Mouse (Mus musculus): Measurements from ENCODE around the gene Zfyve1. TPM values are rescaled to one million over a fixed set of nuclear protein-coding genes. Genes with fewer than 3 reads are reported as not detected.
A peak's percentile ranks its signal among the peaks of the same experiment; 100 is the strongest.

Gene Zfyve1
- polyA plus RNA-seq, 1 experiment from 2014 or later = 16.1 TPM

DNA sequence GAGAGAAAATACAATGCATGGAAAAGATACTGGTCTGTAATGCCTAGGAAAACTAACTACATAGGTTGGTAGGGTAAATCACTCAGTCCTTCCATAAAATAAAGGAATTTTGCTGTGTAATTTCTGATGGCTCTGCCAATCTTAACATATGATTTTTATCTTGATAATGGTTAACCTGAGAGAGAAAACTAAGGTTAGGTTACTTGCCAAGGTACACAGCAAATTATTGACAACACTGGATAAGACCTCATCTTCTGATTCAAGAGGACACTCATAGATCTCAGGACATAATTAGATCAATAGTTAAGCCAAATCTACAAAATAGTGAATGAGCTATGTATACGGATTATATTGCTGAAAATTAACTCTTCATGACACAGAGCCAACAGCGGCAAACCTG is 859 bp upstream of the Zfyve1 start:
- Histone ChIP-seq H3K79me2 (ENCODE audit: inconsistent target) (peaks cover 39% of the 10 kb centered on the region), H3K27ac (no peak overlapping the region), H3K36me3 (ENCODE audit: inconsistent target) (no peaks in the 10 kb centered on the region; the same call in 1 of the 2 replicates), H3K4me3 (ENCODE audit: inconsistent target) (0 out of 2 replicates have a peak overlapping the region, but pooled peaks have one; percentile 31)
- WGBS (ENCODE audit: missing documents) = 95% methylated on average over 2 of the region's 2 CpGs

- Histone ChIP-seq H3K79me2 (ENCODE audit: inconsistent target) (peaks cover 54% of the 10 kb centered on the region), H3K4me3 (ENCODE audit: inconsistent target) (peak overlapping the region; percentile 76), H3K36me3 (ENCODE audit: inconsistent target) (peaks cover 3% of the 10 kb centered on the region; the same call in 1 of the 2 replicates), H3K27ac (peak overlapping the region; percentile 51)
- 13% methylated on average over 15 of the region's 20 CpGs for WGBS (ENCODE audit: missing documents)
Observed at GRCm38 (mm10) chr12:83596191-83596954, 649 bp downstream of the Zfyve1 start.

- H3K4me3 ChIP-seq (ENCODE audit: inconsistent target) = no peak overlapping the region
- no peak overlapping the region for H3K27ac ChIP-seq
- H3K36me3 ChIP-seq (ENCODE audit: inconsistent target) = peaks cover 16% of the 10 kb centered on the region; the same call in 1 of the 2 replicates
- WGBS (ENCODE audit: missing documents) = 90% methylated on average over 9 of the region's 9 CpGs
- H3K79me2 ChIP-seq (ENCODE audit: inconsistent target) = peaks cover 72% of the 10 kb centered on the region
Observed at GRCm38 (mm10) chr12:83594454-83595040, 2.5 kb downstream of the Zfyve1 start.

DNA sequence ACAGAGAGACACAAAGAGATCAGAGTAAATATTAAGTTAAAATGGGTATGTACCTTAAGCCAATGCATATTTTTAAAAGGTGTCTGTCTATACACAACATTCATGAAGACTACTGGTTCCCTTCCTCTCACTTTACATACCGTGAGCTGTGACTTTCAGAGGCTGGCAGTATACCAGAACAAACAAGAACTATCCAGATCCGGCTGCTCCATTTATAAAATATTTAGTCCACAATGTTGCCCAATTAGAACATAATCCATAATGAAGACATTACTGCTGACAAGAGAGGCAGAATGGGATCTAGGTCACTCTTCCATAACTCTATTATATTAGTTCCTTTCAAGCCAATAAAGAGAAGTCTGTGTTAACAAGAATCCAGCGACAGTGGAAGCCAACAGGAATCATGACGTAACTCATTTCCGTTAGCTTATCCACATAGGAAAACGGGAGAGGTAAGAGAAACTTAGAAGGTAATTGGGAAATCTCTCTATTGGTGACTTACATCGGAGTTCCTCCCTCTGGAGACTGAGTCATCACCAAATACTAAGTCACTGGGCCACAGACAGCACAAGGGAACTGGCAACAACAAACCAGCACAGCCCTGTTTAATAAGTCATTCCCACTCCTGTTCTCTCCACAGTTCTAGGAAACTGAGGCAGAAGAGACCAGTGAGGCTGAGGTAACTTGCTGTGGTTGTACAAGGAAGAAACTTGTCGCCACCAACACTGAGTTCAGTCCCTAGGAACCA is 5.1 kb downstream of the Zfyve1 start:
- Histone ChIP-seq H3K27ac (no peak overlapping the region), H3K79me2 (ENCODE audit: inconsistent target) (peaks cover 98% of the 10 kb centered on the region), H3K36me3 (ENCODE audit: inconsistent target) (peaks cover 37% of the 10 kb centered on the region), H3K4me3 (ENCODE audit: inconsistent target) (no peak overlapping the region)
- 83% methylated on average over 8 of the region's 8 CpGs for WGBS (ENCODE audit: missing documents)

- Histone ChIP-seq H3K4me3 (ENCODE audit: inconsistent target) (no peak overlapping the region), H3K27ac (no peak overlapping the region), H3K36me3 (ENCODE audit: inconsistent target) (peaks cover 55% of the 10 kb centered on the region), H3K79me2 (ENCODE audit: inconsistent target) (peaks cover 96% of the 10 kb centered on the region)
- 97% methylated on average over 5 of the region's 5 CpGs for WGBS (ENCODE audit: missing documents)
Observed at GRCm38 (mm10) chr12:83586628-83587027, 10.4 kb downstream of the Zfyve1 start.

DNA sequence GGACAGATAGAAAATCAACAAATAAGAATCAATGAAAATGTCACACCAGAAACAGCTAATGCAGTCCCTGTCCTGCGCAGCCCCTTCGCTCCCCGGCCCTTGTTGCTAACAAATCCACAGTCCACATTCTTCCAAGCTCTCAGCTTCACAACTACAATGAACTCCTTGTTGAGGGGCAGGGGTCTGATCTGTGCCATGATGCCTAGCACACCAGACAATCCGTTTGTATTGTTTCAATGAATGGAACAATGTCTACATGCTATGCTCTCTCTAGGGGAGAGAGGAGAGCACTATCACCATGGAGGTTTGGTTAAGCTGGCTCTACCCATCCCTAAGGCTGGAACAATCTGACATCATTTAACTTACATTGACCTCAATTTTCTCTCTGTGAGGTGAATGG is 14.3 kb downstream of the Zfyve1 start:
- Histone ChIP-seq H3K27ac (no peak overlapping the region), H3K4me3 (ENCODE audit: inconsistent target) (no peak overlapping the region), H3K36me3 (ENCODE audit: inconsistent target) (peaks cover 39% of the 10 kb centered on the region; the same call in 1 of the 2 replicates), H3K79me2 (ENCODE audit: inconsistent target) (peaks cover 96% of the 10 kb centered on the region; the same call in 1 of the 2 replicates)
- WGBS (ENCODE audit: missing documents) = 100% methylated on average over 4 of the region's 4 CpGs

DNA sequence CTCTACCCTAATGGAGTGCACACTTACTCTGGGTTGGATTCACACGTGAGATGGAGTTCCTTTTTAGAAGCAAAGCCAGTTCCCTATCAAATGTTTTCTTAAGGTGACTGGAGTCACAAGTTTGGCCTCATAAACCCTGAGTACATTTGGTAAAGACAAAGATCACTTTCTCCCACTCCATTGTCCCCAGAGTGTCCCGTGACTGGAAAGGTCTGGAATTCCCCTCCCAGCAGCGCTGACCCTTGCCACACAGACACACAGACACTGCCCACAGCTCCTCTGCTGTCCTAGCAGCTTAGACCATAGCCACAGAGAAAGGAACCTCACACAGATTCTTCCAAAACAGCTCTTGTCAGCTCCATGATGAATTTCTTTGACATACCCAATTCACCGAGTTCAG is 14.9 kb downstream of the Zfyve1 start:
- H3K36me3 ChIP-seq (ENCODE audit: inconsistent target) = peaks cover 37% of the 10 kb centered on the region; the same call in 1 of the 2 replicates
- WGBS (ENCODE audit: missing documents) = 97% methylated on average over 4 of the region's 4 CpGs
- no peak overlapping the region for H3K27ac ChIP-seq
- no peak overlapping the region for H3K4me3 ChIP-seq (ENCODE audit: inconsistent target)
- peaks cover 96% of the 10 kb centered on the region; the same call in 1 of the 2 replicates for H3K79me2 ChIP-seq (ENCODE audit: inconsistent target)

DNA sequence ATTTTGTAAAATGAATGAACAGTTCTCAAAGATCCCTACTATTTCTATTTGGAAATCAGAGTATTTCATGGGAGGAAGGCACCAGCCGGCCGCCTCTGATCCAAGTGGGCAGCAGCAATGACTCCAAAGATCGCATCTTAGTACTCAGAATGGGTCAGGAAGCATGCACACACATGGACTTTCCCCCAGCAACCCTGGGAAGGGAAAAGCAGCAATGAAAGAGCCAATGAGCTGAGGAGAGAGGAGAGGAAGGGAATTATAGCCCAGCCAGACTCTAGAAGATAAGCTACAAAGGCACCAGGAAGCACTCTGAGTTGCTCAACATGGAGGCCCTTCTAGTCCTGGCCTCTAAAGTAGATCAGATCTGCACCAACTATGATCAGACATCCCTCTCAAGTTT is 16.7 kb downstream of the Zfyve1 start:
- WGBS (ENCODE audit: missing documents) = 94% methylated on average over 3 of the region's 3 CpGs
- peaks cover 37% of the 10 kb centered on the region; the same call in 1 of the 2 replicates for H3K36me3 ChIP-seq (ENCODE audit: inconsistent target)
- H3K27ac ChIP-seq = no peak overlapping the region

DNA sequence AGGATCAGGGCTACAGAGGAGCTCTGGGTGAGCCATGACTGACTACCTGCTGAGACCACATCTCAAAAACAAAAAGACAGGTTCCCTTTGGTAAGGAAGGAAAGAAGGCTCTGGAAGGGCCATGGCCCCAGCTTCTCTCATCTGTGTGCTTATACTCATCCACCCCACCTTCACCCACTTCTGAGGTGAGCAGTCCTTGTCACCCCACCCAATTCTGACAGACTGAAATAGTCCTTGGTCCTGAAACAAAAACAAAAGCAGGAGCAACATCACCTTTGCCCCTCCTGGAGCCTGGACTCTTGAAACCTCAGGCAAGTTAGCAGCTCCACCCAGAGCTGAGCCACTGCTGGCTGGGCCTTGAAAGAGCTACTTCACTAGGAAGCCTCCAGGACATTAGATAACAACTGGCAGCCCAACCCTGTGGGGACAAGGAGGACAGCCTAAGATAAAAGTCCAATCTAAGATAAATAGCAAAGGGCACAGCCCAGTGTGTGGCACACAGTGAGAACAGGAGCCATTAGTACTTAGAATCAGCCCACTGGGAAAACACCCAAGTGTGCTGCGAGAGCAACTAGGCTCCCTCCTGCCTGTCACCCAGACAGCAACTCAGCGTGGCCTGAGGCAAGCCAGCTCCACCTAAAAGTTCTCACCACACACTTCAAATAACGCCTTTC is 18.0 kb downstream of the Zfyve1 start:
- Histone ChIP-seq H3K79me2 (ENCODE audit: inconsistent target) (peaks cover 74% of the 10 kb centered on the region; the same call in 1 of the 2 replicates), H3K4me3 (ENCODE audit: inconsistent target) (no peak overlapping the region), H3K27ac (no peak overlapping the region), H3K36me3 (ENCODE audit: inconsistent target) (peaks cover 39% of the 10 kb centered on the region; the same call in 1 of the 2 replicates)
- 86% methylated on average over 3 of the region's 3 CpGs for WGBS (ENCODE audit: missing documents)

More for the DNA sequence above, 16.7 kb downstream of the Zfyve1 start:
- Histone ChIP-seq H3K79me2 (ENCODE audit: inconsistent target) (peaks cover 83% of the 10 kb centered on the region; the same call in 1 of the 2 replicates), H3K4me3 (ENCODE audit: inconsistent target) (no peak overlapping the region)

DNA sequence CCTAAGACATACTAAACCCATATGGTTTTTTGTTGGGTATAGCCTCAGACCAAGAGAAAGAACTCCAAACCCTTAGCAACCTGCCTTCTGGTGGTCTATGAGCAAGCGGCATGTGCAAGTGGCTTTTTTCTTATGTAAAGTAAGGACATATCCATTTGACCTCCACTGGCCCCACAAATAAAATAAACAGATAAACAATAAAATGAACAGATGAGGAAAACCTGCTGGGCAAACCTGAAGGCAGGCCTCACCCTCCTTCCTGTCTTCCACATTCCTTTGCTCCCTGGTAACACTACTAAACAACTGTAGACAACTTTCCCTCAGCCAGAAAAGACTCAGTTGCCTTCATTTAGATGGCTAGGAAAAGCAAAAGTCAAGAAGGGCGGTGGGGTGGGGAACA is 18.7 kb downstream of the Zfyve1 start:
- Histone ChIP-seq H3K79me2 (ENCODE audit: inconsistent target) (peaks cover 67% of the 10 kb centered on the region; the same call in 1 of the 2 replicates), H3K27ac (no peak overlapping the region), H3K36me3 (ENCODE audit: inconsistent target) (peaks cover 37% of the 10 kb centered on the region; the same call in 1 of the 2 replicates), H3K4me3 (ENCODE audit: inconsistent target) (no peak overlapping the region)
- WGBS (ENCODE audit: missing documents) = 100% methylated on average over 2 of the region's 2 CpGs

DNA sequence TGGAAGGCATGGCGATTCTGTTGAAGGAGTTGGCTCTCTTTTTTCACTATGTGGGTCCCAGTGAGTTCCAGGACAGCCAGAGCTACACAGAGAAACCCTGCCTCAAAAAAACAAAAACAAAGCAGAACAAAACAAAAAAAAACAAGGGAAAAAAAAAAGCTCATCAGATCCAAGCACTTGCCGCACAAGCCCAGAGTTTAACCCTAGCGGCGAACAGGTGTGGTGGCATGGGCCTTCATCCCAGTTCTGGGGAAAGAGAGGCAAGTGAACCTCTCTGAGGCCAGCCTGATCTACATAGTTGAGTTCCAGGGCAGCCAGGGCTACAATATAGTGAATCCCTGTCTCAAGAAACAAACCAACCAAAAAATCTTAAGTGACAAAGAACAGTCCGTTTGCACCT is 19.6 kb downstream of the Zfyve1 start:
- WGBS (ENCODE audit: missing documents) = 98% methylated on average over 4 of the region's 5 CpGs
- peaks cover 58% of the 10 kb centered on the region; the same call in 1 of the 2 replicates for H3K79me2 ChIP-seq (ENCODE audit: inconsistent target)
- H3K4me3 ChIP-seq (ENCODE audit: inconsistent target) = no peak overlapping the region
- H3K27ac ChIP-seq = no peak overlapping the region
- peaks cover 46% of the 10 kb centered on the region; the same call in 1 of the 2 replicates for H3K36me3 ChIP-seq (ENCODE audit: inconsistent target)

DNA sequence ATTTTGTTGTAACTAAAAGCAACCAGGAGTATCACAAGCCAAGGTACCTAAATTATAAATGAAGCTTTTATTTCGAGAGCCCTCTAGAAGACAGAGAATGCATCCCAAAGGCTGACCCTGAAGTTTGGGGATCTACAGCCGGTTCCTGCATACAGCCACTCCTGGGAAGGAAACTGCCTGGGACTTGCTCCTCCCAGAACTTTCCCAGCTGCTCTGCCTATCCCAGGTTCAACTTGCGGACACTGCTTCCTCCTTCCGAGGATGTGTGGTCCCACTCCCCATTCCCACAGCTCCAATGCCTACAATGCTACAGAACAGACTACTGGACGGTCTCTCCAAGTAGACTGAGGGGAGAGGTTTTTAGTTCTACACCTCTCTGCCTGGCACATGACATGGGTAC is 24.3 kb downstream of the Zfyve1 start:
- Histone ChIP-seq H3K4me3 (ENCODE audit: inconsistent target) (no peak overlapping the region), H3K36me3 (ENCODE audit: inconsistent target) (peaks cover 60% of the 10 kb centered on the region), H3K79me2 (ENCODE audit: inconsistent target) (peaks cover 15% of the 10 kb centered on the region; the same call in 1 of the 2 replicates), H3K27ac (no peak overlapping the region)
- WGBS (ENCODE audit: missing documents) = 97% methylated on average over 4 of the region's 5 CpGs

DNA sequence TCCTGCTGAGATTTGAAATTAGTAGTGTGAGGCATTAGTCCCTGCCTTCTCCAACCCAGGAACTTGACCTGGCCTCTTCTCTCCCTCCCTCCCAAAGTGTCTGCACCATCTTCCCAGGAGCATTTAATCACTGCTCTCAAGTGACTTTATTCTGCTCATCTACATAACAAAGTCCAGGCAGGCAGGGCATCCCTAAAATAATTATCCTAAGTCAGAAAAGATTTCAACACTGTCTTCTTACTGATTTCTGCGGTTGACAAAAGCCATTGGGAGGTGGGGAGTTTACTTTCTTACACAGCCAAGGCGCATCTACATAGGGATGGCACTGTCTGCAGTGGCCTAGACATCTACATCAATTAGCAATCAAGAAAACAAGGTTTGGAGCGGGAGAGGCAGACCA is 27.2 kb downstream of the Zfyve1 start:
- H3K79me2 ChIP-seq (ENCODE audit: inconsistent target) = peaks cover 4% of the 10 kb centered on the region; the same call in 1 of the 2 replicates
- no peak overlapping the region for H3K4me3 ChIP-seq (ENCODE audit: inconsistent target)
- H3K27ac ChIP-seq = no peak overlapping the region
- WGBS (ENCODE audit: missing documents) = 87% methylated on average over 3 of the region's 3 CpGs
- H3K36me3 ChIP-seq (ENCODE audit: inconsistent target) = peaks cover 80% of the 10 kb centered on the region

- H3K79me2 ChIP-seq (ENCODE audit: inconsistent target) = no peaks in the 10 kb centered on the region
- H3K27ac ChIP-seq = no peak overlapping the region
- peaks cover 83% of the 10 kb centered on the region for H3K36me3 ChIP-seq (ENCODE audit: inconsistent target)
- H3K4me3 ChIP-seq (ENCODE audit: inconsistent target) = no peak overlapping the region
- WGBS (ENCODE audit: missing documents) = 96% methylated on average over 3 of the region's 3 CpGs
Observed at GRCm38 (mm10) chr12:83562589-83562988, 34.4 kb downstream of the Zfyve1 start.

Data from macrophage (primary cell).